Mouse (Mus musculus): ENCODE results near the gene St6galnac5.

St6galnac5 gene

DNA sequence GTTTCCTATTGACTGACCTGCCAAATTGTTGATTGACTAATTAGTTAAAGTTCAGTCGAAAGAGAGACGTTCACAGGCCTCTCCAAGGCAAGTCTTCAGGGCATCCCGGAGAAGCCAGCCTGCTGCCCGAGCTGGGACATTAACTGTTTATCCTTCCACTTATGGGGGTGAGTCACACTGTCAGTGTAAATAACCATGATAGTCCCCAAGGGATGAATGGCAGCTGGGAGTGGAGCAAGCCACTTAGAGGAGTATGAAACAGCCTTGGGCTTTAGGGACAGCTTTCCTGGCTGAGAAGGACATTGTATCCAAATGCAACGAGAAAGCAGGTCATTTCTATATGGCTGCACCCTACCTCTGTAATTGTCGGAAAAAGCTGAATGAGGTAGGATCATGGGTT, 109.5 kb downstream of the St6galnac5 start:
- in situ Hi-C loops (cut with MboI; ENCODE audit: low sequenced_read_pairs): no loop called here

DNA sequence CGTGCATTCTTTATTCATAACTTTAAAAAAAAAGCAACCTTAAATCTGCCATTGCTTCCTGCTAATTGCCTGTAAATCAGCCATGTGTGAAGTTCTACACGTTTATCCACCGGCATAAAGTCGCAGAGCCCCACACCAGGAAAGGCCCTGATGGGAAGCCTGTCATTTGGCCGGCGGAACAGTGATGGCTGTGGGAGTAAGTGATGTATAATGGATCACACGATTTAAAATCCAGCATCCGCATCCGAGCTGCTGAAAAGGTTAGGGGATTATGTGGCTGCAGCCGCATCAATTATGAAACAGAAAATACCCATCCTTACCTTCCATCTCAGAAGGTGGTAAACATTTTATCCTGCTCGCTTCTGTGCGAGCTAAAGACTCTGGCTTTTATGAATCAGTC, 110.0 kb downstream of the St6galnac5 start:
- in situ Hi-C loops (cut with MboI; ENCODE audit: low sequenced_read_pairs): no loop called here

DNA sequence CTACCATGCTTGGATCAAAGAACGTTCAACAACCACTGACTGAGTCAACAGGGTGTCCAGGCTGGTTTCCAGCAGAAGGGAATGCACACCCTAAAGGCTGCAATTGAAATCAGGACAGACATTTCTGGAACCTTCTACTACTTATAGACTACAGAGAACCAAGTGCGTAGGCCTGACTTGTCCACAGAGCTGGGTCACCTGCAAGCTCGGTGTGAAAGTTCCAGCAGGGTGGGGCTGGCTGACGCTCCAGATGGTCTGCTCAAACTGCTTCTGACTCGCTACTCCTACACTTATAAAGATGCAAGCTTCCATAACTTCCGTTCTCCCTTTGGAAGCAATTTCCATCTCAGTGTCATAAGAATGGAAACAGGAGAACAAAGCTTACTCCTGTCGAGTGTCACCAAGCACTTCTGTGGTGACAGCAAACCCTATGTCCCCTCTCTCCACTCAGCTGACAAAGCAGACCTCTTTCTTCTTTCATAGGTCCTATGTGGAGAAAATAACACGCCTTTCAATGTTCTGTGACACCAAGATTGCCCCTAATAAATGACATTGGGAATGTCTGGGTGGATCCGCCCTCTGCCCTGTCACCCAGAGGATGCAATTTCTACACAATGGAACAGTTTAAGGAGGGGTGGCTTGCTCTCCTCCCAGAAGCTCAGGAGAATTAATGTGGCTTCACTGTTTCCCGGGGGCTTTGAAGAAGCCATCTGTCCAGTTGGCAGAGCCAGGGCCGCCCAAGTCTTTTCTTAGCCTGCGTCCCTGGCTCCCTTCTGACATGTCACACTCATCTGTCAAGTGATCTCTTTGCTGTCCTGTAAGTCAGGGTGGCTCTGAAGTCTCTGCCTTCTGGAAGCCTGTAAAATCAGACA, 114.2 kb downstream of the St6galnac5 start:
- in situ Hi-C loops (cut with MboI; ENCODE audit: low sequenced_read_pairs): no loop called here

DNA sequence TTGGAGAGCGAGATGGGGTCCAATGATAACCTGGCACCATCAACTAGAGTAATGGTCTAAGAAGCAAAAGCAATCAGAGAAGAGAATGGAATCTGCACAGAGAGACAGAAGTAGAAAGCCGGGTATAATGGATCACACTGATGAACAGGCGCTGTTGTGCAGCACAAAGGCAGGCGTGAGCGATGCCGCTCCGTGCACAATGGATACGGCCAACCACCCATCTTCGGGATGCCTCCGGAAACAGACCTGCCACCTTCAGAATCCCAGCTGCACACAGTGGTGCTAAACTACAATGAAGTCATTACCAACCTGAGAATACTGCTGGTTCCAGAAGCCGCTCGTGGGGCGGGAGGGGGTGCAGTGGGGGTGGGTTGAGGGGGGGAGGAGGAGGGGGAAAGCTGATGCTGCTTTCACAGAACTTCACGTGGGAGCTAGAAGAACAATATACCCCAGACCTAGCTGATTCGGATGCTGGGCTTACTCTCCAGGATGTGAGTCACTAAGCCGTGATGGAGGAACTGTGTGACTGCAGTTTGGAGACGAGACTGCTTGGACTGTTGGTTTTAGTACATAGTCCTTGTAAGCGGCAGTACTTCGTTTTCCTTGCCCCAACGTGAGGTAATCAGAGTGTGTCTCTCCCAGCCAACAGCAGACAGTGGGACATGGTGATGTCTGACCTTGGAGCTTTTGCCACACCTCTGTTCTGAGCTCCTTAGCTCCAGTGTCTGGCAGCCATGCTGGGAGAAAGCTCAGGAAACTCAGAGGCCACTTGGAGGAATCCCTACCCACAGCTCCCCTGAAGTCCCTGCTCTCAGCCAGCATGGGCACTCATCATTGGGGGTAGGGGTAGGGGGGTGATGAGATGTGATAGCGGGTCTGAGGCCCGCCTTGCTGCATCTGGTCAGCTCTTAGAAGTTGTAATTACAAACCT, 115.7 kb downstream of the St6galnac5 start:
- in situ Hi-C loops (cut with MboI; ENCODE audit: low sequenced_read_pairs): no loop called here

DNA sequence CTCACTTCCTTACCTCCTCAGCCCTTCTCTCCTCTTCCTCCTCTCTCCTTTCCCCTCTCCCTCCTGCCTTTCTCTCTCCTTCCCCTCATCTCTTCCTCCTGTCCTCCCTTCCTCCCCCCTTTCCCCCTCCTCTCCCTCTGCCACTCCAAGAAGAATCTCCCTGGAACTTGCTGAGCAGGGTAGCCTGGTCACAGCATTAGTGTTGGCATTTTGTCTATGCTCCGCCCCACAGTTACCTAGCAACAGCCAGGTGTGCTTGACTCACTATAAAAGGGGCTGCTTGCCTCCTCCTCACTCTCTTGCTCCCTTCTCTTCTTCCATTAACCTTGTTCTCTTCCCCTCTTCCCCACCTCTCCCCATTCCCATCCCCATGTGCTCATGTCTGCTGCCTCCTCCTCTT, 120.1 kb downstream of the St6galnac5 start:
- in situ Hi-C loops (cut with MboI; ENCODE audit: low sequenced_read_pairs): no loop called here

DNA sequence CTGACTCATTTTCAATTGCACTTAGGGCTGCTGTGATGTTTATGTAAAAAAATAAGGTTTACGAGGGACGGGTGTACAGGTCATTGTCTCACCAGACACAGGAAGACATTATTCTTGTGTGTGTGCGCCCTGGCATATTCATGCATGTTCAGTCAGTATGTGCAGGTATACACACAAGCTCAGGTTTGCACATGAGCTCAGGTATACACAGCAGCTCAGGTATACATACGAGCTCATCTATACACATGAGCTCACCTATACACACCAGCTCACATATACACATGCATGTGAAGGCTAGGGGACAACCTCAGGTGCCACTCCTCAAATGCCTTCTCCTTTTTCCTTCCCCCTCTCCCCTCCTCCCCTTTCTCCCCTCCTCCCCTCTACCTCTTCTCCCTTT, 120.6 kb downstream of the St6galnac5 start:
- in situ Hi-C loops (cut with MboI; ENCODE audit: low sequenced_read_pairs): no loop called here

DNA sequence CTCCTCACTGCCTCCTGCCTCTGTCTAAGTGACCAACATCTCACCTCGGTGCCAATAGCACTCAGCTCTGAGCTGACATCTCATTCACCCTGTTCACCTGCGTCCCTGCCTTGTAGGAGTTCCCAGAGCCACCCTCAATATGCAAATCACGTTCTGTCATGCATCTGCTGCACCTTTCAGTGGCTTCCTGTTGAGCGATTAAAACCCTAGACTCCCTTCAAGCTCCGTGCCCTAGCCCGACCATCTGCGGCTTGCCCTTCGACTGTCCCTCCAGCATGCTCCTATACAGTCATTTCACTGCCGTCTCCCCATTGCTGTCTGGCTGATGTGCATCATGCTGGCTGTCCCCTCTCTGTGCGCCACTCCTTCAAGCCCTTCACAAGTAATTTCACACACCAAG, 126.0 kb downstream of the St6galnac5 start:
- in situ Hi-C loops (cut with MboI; ENCODE audit: low sequenced_read_pairs): no loop called here

DNA sequence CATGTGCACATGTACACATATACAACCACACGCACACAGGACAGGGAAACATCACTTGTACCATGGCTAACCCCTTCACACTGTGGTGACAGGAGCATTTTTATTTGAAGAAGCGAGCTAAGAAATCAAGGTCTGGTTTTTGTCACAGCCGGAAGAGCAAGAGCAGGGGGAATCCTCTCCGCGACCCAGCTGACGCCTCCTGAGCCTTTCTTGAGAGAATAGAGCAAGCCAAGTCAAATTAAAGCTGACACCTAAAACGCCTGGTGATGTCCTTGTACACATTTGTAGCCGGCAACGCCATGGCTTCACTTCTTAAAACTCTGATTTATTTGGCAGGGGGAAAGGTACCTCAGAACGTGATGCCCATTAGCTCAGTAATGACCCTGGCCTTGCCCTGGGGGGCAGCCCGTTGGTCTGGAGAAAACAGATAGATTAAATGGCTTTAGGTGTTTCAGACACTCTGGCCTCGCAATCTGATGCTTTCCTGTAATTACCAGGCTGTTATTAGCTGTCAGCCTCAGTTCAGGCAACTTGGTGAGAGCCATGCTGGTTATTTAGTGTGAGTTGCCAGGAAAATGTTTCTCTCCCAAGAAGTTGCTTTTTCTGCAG, 126.9 kb downstream of the St6galnac5 start:
- in situ Hi-C loops (cut with MboI; ENCODE audit: low sequenced_read_pairs): no loop called here

DNA sequence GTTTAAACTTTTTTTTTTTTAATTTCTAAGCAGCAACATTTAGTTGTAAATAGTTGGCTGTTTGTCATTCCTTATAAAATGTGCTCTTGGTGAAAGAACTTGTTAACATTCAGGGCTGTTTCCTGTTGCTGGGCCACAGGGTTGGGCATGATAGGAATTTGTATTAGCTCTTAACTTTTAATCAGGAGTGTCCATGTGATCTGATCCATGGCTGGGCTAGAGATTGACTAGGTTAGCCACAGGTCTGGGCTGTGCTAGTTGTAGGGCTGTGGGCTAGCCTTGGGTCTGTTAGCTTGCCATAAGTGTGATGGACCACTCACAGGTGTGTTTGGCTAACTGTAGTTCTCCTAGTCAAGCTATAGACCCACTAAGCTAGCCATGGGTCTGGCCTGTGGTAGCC, 138.1 kb downstream of the St6galnac5 start:
- in situ Hi-C loops (cut with MboI; ENCODE audit: low sequenced_read_pairs): no loop called here

DNA sequence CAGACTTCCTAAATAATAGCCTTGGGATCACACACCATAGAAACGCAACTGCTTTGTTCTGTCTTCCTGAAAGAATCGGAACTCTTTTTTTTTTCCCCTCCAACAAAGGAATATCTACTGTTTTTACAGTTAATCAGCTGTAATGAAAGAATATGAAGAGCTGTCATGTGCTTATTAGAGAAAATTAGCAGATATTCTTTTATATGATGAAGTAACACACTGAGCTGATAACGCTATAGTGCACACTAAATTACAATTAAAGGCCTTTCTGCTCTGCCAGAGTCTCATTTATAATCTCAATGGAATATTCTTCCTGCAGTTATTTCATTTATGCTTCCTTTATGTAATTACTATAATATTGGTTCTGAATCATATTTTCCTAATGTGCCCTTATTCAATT, 139.4 kb downstream of the St6galnac5 start:
- in situ Hi-C loops (cut with MboI; ENCODE audit: low sequenced_read_pairs): no loop called here

DNA sequence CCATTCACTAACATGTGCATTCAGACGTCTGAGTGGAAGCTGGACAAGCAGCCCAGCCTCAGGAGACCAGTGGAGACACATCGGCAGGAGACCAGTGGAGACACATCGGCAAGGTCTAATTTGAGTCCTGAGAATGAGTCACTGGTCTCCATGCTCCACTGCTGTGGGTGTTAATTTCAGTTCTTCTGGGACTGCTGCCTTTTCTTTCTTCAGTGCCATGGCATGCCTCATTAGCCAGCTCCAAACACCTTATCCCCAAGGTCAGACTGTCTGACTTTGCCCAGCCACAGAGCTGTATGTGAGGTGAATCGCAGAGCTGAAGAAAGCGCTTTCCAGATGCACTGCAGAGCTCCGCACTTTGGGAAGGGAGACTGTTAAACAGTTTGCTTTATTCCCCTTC, 140.8 kb downstream of the St6galnac5 start:
- in situ Hi-C loops (cut with MboI; ENCODE audit: low sequenced_read_pairs): no loop called here

DNA sequence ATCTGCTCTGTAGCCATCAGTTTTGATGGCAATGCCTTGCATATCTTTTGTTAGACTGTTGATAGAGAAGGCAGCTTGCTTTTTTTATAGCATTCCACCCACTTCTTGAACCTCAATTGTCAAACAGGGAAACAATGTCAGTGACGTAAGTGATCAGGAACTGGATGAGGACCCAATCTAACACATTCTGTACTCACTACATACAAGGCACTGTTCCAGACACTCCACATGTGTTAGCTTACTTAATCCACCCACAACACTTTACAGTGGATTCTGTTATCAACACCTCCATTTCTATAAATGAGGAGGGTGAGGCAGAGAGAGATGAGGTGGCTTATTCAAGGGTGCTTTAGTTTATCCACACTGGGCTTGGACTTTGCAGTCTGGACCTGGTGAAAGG, 144.1 kb downstream of the St6galnac5 start:
- in situ Hi-C loops (cut with MboI; ENCODE audit: low sequenced_read_pairs): no loop called here

DNA sequence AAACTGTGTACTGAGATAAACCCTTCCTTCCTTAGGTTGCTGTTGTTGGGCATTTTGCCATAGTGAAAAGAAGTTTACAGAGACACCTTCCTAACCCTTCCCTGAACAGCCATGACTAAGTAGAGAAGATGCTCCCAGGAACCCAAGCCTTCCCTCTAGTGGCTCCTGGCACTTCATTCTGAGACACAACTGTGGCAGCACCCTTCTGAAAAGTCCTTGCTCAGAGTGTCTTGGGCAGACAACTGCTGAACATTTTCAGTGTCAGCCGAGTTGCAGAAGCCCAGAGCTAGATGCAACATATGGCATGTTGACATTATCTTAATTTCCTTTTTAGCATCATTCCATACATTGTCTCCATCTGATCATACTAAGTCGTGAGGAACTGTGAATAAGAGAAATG, 144.6 kb downstream of the St6galnac5 start:
- in situ Hi-C loops (cut with MboI; ENCODE audit: low sequenced_read_pairs): no loop called here

DNA sequence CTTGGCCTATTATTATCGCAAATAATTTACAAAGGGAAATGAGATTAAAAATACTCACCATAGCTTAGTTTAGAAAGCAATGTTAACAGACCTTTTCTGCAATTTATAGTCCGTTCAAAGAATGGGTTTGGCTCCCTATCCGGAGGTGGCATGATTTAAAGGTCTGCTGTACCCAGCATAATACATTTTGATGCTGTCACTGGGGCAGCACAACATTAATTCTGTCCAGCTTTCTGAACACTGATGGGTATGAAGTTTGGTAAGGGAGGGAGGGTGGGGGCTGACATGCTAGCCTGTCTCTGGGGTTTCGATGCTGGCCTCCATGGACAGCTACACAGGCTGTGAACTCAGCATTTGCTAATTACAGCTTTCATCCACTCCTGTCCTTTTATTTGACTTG, 149.6 kb downstream of the St6galnac5 start:
- in situ Hi-C loops (cut with MboI; ENCODE audit: low sequenced_read_pairs): no loop called here

DNA sequence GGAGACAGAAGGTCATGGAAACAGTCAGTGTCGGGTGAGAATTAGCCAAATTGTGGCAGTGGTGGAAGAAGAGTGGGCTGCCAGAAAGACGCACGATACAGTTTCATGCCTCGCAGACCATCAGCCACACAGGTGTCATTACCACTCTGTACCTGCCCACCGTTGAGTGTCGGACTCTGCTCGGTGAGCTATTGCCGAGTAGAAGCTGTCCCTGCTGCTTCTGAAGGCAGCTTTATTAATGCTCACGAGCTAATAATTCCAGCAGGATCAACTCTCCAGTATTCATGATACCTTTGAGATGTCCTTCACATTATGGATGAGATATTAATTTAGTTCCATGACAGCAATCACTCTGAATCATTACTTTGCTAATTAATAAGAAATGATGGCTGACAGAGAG, 150.1 kb downstream of the St6galnac5 start:
- in situ Hi-C loops (cut with MboI; ENCODE audit: low sequenced_read_pairs): no loop called here

DNA sequence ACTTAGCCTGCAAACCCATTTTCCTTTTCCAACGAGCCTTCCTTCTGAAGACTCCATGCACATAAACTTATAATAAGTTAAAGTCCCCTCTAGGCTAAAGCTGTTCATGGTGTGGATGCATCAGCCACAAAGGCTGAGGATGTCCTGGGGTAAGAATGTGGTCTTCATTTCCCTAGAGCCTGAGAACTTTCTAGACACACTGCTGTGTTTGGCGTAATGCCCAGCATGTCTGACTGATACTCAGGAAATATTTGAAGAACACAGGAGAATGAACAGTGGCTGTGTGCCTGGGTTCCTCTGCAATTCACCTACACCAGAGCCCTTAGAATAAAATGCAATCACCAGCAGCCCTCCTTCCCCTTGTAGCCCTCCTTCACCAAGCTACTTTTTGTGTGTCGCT, 150.7 kb downstream of the St6galnac5 start:
- in situ Hi-C loops (cut with MboI; ENCODE audit: low sequenced_read_pairs): no loop called here

DNA sequence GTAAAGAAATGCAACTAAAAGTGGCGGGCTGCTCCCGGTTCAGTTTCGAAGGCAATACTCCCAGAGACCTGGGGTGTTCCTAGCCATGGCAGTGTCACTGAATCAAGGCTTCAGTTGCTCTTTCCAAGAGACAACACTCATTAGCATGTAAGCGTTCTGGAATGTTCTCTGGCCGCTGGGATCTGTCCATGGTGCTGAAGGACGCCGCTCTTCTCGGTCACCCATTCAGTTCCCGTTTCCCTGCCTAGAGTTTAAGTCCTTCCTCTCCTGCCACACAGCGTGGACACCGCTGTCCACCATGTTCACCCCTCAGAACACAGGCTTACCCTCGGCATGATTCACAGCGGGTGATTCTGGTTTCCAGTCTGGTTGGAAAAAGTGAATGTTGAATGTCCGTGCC, 160.8 kb downstream of the St6galnac5 start:
- in situ Hi-C loops (cut with MboI; ENCODE audit: low sequenced_read_pairs): no loop called here

DNA sequence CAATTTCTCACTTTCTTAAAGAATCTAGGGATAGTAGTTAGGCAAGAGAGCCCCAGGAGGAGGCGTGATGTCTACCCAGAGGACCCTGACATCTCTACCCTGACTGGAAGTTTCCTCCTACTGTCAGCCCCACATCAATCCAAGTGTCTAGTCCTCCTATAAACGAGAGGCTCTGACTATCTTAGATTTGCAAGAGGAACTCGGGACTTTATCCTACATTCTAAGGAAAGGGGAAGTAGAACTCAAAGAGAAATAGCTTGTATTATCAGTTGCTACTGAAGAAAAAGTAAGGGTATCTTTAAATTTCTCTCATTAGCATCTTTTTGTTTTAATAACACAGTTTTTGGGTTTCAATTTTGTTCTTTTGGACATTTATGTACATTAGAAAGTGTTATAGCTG, 161.6 kb downstream of the St6galnac5 start:
- in situ Hi-C loops (cut with MboI; ENCODE audit: low sequenced_read_pairs): no loop called here

DNA sequence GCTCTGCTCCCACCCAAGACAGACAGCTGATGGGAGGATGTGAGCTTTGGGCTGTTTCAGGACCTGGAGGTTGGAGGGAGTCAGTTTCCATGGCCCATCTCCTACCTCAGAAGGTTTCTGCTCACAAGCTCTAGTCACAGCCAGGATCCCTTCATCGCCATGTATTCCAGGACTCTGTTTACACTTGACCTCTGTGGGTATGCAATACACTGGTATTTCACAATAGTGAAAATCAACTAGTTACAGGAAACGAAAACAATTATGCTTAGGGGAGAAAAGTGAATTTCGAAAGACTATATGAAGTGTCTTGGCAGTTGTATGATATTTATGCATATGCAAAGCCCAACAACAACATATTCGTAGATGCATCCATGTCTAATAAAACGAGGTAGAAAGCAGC, 166.9 kb downstream of the St6galnac5 start:
- in situ Hi-C loops (cut with MboI; ENCODE audit: low sequenced_read_pairs): no loop called here

DNA sequence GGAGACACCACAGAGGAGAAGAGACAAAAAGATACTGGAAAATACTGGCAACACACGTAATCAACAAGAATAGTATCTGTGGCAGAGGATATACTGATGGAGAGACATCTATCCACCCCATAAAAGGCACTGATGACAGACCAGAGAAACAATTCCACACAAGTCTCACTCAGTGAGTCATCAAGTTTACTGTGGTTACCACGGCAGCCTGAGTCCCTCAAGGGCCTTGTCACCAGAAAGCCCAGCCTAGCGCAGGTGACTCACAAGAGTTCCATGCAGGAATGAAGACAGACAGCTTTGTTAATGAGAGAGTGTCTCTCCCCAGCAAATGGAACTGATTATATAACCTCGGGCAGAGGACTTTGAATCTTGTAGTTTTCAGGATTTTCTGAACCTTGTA, 168.1 kb downstream of the St6galnac5 start:
- in situ Hi-C loops (cut with MboI; ENCODE audit: low sequenced_read_pairs): no loop called here

DNA sequence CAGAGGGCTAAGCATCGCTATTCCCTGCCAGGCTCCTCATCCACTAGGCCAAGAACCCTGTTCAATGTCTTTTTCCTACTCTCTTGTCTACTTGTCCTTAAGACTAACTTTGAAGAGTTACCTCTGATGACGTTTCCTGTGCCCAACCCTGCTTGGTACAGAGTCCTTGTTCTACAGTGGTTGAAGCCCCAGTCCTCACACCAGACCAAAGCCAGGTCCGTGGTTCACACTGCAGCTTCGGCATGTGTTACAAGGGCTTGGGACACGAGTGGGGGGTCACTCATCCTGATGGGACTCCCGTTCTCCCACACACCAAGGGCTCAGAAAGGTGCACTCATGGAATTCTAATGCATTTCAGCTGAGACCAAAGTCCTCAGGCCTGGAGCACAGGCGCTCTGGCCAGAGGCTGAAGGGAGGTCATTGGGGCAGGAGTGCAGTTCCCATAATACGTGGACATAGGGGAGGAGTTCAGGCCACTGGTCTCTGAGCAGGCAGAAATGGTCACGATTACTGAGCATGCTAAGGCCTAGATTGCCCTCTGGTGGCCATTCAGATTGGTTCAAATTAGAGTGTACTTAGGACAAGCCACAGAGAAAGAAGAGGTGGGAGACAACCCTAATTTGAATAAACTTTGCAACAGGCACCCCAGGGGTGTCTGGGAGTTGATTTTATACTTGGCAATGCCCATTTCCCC, 182.2 kb downstream of the St6galnac5 start:
- in situ Hi-C loops (cut with MboI; ENCODE audit: low sequenced_read_pairs): no loop called here

Measured in CH12F3 (cell line).